Mouse (Mus musculus): Measurements from ENCODE around the gene Tmx2.
A peak's percentile ranks its signal among the peaks of the same experiment; 100 is the strongest.
"Not testable (repeated sequence)": the region's sequence is repeated elsewhere in the genome, so short reads cannot be mapped to it uniquely, and the experiment has no call there.

The Tmx2 gene

DNA sequence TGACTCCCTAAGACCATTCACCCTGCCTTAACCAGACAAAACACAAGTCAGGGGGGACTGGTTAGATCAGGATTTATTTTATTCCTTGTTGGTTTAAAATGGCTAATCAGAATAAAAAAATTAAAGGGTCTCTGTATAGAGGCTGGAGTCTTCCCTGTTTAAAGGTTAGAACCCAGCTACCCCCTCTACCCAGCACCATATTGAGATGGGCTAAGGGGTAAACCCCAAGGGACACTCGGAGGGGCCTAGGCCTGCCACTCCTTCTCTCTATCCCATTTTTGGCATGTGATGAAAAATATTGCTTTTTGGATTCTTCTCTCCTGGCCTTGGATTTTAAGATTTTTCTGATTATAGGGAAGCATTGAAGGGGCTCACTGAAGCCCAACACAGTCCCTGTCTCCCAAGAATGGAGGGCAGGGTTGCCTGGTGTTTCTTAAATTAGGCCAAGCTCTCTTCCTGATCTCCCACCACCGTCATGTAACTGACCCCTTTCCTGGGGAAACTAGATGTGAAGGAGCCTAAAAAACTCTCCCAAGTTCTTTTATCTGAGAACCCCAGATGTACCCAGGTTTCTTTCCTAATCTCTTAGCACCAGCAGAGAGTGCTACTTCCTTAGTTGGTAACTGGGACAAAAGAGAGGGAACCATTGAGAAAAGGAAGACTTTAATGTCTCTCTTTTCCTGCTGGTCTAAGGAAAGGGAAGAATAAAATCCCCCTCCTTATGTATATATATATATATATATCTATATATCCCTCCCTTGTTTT is 9.3 kb upstream of the Tmx2 start:
- DNase-seq (ENCODE audit: low read depth, low spot score) = no peak

DNA sequence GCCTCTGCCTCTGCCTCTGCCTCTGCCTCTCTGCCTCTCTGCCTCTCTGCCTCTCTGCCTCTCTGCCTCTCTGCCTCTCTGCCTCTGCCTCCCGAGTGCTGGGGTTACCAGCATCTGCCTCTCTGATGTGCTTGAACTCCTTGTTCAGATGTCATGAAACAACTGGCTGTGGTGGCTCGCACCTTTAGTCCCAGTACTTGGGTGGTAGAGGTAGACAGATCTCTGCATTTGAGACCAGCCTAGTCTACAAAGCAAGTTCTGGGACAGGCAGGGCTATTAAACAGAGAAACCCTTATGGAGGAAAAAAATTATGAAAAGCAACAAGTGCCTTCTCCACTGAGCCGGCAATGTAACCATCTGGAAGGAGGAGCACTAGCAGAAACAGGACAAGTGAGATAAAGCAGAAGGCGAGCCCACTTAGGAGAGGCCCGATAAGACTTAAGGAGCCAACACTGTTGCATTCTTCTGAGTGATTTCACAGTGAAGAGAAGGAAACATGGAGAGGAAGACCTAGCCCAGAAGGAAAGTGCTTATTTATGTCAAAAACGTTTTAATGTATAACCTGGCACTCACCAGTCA is 3.8 kb upstream of the Tmx2 start:
- no peak for DNase-seq (ENCODE audit: low read depth, low spot score)

DNA sequence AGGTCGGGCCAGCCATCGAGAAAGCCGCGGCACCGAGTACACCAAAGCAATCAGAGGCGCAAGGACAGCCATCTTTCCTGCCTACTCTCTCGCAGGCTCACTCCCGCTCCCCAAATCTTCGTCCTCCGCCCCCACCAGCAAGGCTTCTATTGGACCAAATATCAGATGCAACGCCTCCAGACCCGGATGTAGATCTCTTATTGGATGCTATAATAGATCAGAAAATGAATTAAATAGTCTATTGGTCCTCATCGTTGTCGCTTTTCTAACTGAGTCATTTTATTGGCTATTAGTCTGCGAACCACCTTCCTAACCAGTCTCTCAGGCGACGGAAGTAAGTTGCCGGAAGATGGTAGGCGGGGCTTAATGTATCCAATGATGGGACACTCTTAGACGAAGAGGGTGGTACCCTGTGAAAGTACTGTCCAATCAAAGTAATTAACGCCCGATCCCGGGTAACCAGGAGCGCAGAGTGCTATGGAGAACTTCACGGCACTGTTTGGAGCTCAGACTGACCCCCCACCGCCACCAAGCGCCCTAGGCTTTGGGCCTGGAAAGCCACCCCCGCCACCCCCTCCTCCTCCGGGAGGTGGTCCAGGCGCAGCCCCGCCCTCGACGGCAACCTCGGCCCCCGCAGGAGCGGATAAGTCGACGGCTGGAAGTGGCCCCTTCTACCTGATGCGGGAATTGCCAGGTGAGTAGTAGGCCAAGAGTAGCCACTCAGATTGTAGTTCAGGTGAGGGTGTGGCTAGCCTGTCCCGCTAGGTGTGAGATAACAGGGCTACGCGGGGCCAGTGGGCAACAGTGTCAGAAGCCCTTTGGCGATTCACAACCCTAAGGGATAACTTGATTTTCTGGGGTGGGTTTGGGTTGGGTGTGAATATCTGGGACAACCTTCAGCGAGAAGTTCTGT is 716 bp downstream of the Tmx2 start, which contains the start of the genes Gm28635 and Med19:
Gene Gm28635 (minus strand): TSS at position 74 of the 913 bp plus-strand sequence.
Gene Med19 (plus strand): TSS at position 435 of the 913 bp plus-strand sequence.
- DNase-seq (ENCODE audit: low read depth, low spot score) = peak; percentile 98

DNA sequence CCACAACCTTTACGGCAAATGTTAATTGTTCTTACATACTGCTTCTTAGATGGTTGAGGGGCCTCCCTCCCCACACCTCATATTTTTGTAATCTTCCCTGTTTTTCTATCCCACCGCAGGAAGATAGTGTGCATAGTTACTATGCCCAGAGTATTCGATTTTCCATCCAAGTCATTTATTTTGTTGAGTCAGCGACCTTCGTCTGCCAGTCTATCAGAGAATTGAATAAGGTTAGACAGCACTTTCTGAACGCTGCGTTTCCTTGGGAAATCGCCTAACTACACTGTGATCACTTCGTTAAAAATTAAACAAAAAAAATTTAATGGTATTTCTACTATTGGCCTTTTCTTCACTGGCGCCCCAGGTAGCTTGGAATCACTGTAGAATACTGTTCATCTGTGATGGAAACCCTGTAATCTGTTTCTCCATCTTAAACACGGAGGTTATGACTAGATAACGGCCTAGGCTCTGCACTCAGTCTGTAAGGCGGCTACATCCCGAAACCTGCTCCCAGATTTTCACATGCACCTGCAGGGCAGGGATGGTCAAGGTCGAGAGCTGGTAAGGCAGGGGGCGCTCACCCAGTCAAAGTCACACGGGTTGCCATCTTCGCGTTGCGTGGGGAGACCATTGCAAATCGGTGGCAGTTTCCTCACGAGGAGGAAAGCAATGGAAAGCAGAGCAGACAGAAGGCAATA is 1.5 kb downstream of the Tmx2 start:
- no peak for DNase-seq (ENCODE audit: low read depth, low spot score)

DNA sequence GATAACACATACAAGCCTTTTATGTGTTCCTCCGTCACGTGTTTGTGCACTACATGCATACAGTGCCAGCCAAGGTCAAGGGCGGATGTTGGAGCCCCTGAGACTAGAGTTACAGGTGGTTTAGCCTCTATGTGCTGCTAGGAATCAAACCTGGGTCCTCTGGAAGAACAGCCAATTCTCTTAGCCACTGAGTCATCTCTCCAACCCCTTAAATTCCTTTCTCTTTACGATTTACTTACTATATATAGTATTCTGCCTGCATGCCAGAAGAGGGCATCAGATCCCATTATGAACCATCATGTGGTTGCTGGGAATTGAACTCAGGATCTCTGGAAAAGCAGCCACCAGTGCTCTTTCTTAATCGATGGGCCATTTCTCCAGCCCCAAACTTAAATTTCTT is 7.4 kb downstream of the Tmx2 start:
- not testable (repeated sequence) for DNase-seq (ENCODE audit: low read depth, low spot score)

DNA sequence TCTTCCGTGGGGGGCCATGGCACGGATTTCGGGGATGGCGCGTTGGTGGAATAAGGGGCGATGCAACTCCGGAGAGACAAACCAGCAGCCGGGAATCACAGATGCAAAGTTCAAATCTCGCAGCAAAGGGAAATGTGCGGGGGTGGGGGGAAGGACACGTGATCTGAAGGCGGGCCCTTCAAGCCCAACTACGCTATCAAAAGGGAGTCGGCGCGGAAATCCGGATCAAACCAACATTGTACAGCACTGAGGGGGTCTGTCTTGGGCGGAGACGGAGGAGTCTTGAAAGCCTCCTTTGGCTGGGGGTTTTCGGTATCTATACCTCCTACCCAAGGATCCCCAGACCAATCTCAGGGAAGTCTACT is 8.4 kb downstream of the Tmx2 start, which contains the start of gene Selenoh:
Gene Selenoh (minus strand): TSS at position 202 of the 365 bp plus-strand sequence.
- DNase-seq (ENCODE audit: low read depth, low spot score) = peak; percentile 46

DNA sequence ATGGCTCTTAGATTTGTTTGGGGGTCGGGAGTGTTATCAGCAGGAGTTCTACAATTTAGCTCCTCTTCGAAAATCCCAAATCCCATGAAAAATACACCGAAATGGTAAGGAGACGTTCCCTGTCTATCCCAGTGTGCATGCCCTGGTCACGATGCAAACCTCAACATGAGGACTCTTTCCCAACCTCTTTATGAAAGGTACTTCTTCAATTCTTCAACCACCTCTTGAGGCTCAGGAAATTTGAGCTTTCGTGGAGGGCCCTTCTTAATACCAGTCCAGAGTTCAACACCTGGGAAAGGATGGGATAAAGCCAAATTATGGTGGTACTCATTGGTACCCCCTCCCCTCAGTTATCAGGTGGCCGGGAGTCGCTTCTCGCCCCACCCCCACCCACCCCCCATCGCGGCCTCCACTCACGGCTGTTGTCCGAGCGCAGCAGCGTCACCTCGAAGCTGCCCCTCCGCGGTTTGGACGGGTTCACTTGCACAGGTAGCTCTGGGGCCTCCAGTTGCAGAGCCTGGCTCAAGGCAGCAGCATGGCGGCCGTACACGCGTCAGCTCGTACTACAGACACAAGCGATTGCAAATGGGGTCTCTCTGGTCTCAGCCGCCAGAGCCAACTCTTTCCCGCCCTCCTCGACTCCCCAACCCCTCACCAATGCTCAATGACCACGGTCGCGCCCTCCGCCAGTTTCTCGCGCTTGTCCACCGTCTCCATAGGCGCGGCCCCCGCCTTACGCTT is 8.9 kb downstream of the Tmx2 start:
- no peak for DNase-seq (ENCODE audit: low read depth, low spot score)

DNA sequence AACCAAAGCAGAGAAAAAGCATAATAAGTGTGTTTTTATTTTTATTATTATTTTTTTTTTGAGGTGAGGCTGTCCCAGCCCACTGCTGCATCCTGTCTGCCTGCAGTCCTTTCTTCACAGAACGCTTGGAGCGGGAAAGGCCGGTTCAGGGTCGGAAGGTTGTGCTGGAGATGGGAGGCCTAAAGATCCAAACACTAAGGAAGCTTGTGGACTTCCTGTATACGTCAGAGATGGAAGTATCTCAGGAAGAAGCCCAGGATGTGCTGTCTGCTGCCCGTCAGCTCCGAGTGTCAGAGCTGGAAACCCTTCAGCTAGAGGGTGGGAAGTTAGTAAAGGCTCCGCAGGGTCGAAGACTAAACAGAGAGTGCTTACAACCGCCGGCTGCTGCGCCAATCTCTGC is 12.9 kb downstream of the Tmx2 start:
- no peak for DNase-seq (ENCODE audit: low read depth, low spot score)

DNA sequence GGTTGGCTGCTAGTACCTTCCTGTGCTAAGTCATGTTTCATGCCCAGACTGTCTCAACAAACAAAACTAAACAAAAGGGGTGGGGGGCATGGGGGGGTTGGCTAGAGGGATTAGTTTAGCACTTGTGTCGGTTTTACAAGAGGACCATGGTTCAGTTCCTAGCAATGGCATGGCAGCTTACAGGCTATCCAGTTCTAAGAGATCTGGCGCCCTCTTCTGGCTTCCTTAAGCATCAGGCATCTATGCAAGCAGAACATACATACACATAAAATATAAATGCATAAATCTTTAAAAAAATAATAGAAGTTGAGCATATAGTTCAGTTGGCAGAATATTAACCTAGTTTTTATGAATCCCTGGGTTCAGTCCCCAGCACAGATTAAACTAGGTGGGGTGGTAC is 16.1 kb downstream of the Tmx2 start:
- DNase-seq (ENCODE audit: low read depth, low spot score) = no peak

DNA sequence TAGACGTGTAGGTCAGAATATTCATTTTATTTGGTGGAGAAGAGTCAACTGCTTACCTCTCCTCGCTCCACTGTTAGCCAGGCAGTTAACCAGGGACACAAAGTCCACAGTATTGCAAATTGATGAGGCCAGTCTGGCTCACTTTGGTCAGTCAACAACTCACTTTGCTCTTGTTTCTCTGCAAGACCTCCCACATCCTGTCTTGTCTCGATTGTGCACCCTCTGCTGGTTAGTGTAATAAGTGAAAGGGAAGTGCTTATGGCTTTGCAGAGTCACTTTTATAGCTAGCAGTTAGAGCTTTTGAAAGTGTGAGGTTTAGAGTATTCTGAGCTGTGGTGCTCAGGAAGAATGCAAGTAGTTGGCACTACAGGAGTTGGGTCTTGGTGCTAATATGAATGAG is 18.7 kb downstream of the Tmx2 start:
- DNase-seq (ENCODE audit: low read depth, low spot score) = peak; percentile 38

DNA sequence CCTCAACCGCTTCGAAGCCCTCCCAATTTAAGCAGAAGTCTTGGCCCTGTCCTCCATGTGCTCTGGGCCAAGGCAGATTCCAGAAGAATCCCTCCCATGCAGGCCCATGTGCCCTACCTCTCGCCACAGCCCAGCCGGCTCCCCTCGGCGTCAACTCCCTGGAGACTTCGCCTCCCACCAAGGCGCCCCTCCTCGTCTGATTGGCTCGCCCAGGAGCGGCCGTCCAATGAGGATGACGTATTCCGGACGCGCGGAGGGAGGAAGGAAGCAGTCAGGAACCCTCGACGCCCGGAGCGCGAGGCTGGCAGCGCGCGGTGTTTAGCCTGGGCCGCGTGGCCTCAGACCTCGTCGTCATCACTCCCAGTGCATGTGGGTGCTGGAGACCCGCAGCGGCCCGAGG is 20.1 kb downstream of the Tmx2 start, which contains the start of gene Btbd18:
Gene Btbd18 (plus strand): TSS at position 274 of the 400 bp plus-strand sequence.
- no peak for DNase-seq (ENCODE audit: low read depth, low spot score)

DNA sequence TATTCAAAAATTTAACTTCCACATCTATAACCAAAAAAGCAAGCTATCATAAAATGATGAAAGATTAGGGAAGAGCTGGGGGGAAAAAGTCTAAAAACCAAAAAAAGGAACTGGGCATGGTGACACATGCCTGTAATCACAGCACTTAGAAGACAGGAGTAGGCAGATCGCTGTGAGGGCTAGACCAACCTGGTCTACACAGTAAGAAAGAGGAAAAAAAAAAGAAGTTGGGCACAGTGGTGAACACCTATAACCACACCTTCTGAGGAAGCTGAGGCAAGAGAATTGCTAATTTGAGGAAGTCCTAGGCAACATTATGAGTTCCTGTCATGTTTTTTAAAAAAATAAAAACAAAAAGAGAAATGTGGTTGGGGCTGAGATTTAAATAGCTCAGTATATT is 23.1 kb downstream of the Tmx2 start:
- no peak for DNase-seq (ENCODE audit: low read depth, low spot score)

DNA sequence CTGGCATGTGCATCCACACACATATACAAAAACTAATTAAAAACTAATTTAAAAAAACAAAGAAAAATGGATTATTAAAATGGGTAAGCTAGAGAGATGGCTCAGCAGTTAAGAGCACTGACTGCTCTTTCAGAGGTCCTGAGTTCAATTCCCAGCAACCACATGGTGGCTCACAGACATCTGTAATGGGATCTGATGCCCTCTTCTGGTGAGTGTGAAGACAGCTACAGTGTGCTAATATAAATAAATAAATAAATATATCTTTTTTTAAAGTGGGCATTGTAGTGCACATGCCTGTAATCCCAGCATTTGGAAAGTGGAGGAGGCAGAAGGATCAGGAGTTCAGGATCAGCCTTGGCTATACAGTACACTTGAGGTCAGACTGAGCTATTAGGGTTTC is 25.6 kb downstream of the Tmx2 start:
- no peak for DNase-seq (ENCODE audit: low read depth, low spot score)

DNA sequence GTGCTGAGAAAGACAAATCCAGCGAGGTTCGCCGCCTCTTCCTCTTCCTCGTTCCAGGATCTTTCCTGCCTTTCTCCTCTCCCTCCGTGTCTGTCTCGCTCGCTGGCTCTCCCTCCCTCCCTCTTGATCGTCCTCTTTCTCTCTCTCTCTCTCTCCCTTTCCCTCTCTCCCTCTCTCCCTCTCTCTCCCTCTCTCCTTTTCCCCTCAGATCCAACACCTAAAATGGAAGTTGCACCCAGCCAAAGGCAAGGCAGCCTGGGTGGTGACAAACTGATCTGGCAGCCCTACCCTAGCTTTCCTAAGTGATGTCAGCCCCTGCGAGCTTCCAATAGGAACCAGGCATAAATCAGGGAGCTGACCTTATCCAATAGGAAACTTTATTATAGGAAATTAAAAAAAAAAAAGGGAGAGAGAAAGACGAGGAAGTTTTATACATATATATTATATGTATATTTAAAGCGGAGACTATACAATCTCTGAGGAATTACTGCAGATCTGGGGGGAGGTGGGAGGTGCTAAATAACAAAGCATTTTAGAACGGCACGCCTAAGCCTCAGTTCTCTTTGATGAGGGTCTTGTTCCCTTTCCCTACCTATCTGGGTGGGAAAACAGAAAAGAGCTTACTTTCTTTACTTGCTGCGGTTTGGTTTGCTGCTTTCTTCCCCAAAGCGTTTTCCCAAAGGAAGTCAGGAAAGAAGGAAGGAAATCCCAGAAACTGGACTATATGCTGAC is 28.3 kb downstream of the Tmx2 start, which contains the start of gene Ctnnd1:
Gene Ctnnd1 (minus strand): TSS at position 302 of the 732 bp plus-strand sequence.
- DNase-seq (ENCODE audit: low read depth, low spot score) = peak; percentile 96

DNA sequence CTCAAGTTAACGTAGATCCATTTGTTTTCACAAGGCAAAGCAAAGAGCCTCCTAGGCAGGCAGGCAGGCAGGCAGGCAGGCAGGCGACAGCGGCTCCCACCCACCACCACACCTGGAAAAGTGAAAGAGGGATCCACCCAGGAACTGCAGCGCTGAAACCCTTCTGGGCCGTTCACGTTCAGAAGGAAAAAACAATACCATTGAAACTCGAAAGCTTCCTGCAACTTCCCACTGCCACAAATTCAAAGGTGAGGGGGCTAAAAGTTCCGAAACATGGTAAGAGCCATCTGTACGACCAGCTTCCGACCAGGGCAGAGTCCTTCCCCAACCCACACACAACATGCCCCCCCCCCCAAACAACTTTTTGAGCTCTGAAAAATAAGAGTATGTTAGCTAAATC is 29.3 kb downstream of the Tmx2 start:
- no peak for DNase-seq (ENCODE audit: low read depth, low spot score)

DNA sequence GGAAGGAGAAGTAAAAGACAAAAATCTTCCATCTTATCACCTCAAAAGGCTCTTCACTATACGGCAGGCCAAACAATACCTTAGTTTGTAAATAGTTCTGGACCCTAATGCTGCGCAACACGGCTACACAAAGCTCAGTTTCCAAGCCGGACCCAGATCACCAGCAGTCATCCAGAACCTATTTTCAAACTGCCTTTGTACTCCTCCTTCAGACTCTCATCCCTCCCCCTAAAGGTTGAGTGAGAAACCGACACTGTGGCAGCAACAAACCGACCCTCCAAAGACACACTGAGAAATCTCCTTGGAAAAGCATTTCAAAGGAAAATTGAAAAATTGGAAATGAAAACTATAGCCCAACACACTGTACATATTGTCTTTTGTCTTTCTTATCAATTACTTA is 30.6 kb downstream of the Tmx2 start:
- no peak for DNase-seq (ENCODE audit: low read depth, low spot score)

DNA sequence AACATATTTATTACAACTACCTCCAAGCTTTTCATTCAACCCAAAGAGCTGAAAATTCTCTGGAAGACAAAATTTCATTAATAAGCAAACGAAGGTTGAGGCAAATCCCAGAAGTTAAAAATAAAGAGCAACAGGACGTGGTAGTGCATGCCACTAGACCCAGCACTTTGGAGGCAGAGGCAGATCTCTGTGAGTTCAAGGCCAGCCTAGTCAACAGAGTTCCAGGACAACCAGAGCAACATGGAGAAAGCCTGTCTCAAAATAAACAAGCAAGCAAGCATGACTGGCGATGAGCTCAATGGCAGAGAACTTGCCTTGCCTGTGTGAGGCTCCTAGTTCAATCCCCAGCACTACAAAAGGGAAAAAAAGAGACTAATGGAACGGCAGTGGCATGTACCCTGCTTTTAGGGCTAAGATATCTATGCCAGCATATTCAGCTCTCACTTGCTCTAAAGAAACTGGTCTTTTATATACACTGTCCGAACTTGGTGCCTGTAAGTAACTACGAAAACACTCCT is 31.8 kb downstream of the Tmx2 start:
- no peak for DNase-seq (ENCODE audit: low read depth, low spot score)

DNA sequence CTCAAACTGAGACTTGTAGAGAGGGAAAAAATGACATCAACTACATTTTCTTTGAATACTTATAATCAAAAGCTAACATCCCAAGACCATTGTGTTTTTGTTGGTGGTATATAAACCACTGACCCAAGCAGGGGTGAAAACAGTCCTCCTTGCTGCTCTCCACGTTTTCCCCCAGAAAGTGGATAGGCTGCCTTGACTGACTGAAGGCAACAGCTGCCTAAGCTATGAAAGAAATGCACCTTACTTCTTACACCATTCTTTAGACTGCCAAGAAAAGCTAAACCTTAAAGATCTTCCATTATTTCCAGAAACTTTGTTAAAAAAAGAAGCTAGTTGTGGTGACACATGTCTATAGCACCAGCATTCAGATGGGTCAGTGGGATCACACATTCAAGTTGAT is 32.8 kb downstream of the Tmx2 start:
- no peak for DNase-seq (ENCODE audit: low read depth, low spot score)

DNA sequence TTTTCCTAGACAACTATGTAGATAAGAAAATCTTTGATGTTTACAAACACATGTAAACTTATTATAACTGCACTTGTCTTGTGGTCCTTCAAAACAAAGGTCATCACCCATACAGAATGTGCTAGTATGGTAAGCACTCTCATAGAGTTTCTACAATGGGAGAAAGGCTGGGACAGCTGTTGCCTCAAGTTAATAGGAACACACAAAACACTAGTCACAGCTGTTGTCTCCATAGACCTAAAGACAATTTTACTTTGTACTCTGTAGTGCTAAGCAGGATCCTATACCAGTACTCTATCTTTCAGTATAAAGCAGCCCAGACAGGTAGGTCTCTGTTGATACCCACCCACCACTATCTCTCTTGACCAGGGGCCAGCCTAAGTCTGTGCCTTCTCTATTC is 38.1 kb downstream of the Tmx2 start:
- no peak for DNase-seq (ENCODE audit: low read depth, low spot score)
